Mouse (Mus musculus) liver, adult 2 months (tissue): ENCODE measurements at regions not wholly inside any gene's neighbourhood (a gene's known extent, or its start where the extent isn't known, plus 50 kb on each side); places are given as distances from the start of the nearest gene placed in this dataset.

ENCODE experiments used
- DNase-seq: peaks from one replicate; pipeline ENCODE4 v3.0.0-alpha.2; 2011; ENCODE audit warnings: low read depth, low spot score; ENCODE audit errors: extremely low read depth
- H3K27ac ChIP-seq: fragments of 200-500 bp; replicated peaks from 2 replicates; pipeline ENCODE4 v1.5.1; 2012; ENCODE audit warnings: low read depth, mild to moderate bottlenecking, control low read depth, inconsistent platforms, low read length; ENCODE audit not compliant: insufficient read depth
- H3K27me3 ChIP-seq: fragments of 200-500 bp; 2 replicates; pipeline ENCODE4 v1.6.1; 2012; ENCODE audit warnings: mild to moderate bottlenecking, moderate library complexity, low read length, inconsistent platforms; ENCODE audit not compliant: control insufficient read depth, insufficient read depth
- H3K36me3 ChIP-seq: fragments of 200-500 bp; 2 replicates; pipeline ENCODE4 v1.6.1; 2012; ENCODE audit warnings: low read length, inconsistent platforms; ENCODE audit not compliant: control insufficient read depth, insufficient read depth
- H3K4me1 ChIP-seq: fragments of 200-500 bp; 2 replicates; pipeline ENCODE4 v1.6.1; 2011; ENCODE audit warnings: low read length; ENCODE audit not compliant: control insufficient read depth, insufficient read depth
- H3K4me3 ChIP-seq: fragments of 200-500 bp; 2 replicates; pipeline ENCODE4 v1.5.1; 2011; ENCODE audit warnings: low read depth, mild to moderate bottlenecking, control low read depth, low read length, moderate library complexity; ENCODE audit not compliant: insufficient read depth
- H3K79me2 ChIP-seq: fragments of 200-500 bp; 2 replicates; pipeline ENCODE4 v1.6.1; 2012; ENCODE audit warnings: inconsistent platforms, mild to moderate bottlenecking, low read length, moderate library complexity; ENCODE audit not compliant: control insufficient read depth, insufficient read depth
- H3K9ac ChIP-seq: fragments of 200-500 bp; 2 replicates; pipeline ENCODE4 v1.6.1; 2012; ENCODE audit warnings: low read depth, mild to moderate bottlenecking, control low read depth, inconsistent platforms, low read length
- CTCF ChIP-seq: fragments of 200-500 bp; IDR thresholded peaks from 2 replicates; pipeline ENCODE4 v1.5.1; 2011; ENCODE audit warnings: low read depth, low read length, control low read depth
- POLR2A ChIP-seq: fragments of 200-500 bp; IDR thresholded peaks from 2 replicates; pipeline ENCODE4 v1.6.1; 2011; ENCODE audit warnings: low read length, control low read depth; ENCODE audit not compliant: insufficient read depth; ENCODE audit errors: extremely low read depth
- WGBS: fragments of 180-500 bp; shearing (Covaris S2); methylation state at CpG from one replicate; pipeline ENCODE4 v1.1.7; 2018; 5-methylcytosine and 5-hydroxymethylcytosine counted together

GRCm38 (mm10) chr8:33065566-33065965, 362.9 kb upstream of the 5930422O12Rik start:
- no peaks in the 10 kb centered on the region for H3K36me3 ChIP-seq
- no peak overlapping the region for H3K9ac ChIP-seq
- no peak for TF ChIP-seq CTCF
- TF ChIP-seq POLR2A: no peak
- no peaks in the 10 kb centered on the region for H3K4me1 ChIP-seq
- 86% methylated on average over 3 of the region's 3 CpGs for WGBS
- no peak overlapping the region for H3K4me3 ChIP-seq
- DNase-seq: no peak
- H3K79me2 ChIP-seq: no peaks in the 10 kb centered on the region
- no peaks in the 10 kb centered on the region for H3K27me3 ChIP-seq
- no peak overlapping the region for H3K27ac ChIP-seq

- 79% methylated on average over 6 of the region's 6 CpGs for WGBS
- TF ChIP-seq POLR2A (no peak), CTCF (no peak)
- Histone ChIP-seq H3K36me3 (no peaks in the 10 kb centered on the region), H3K27me3 (no peaks in the 10 kb centered on the region), H3K27ac (no peak overlapping the region), H3K79me2 (no peaks in the 10 kb centered on the region), H3K9ac (no peak overlapping the region), H3K4me1 (no peaks in the 10 kb centered on the region), H3K4me3 (no peak overlapping the region)
- DNase-seq: no peak
Measured at GRCm38 (mm10) chr8:33066168-33066567, 362.3 kb upstream of the 5930422O12Rik start.

DNA sequence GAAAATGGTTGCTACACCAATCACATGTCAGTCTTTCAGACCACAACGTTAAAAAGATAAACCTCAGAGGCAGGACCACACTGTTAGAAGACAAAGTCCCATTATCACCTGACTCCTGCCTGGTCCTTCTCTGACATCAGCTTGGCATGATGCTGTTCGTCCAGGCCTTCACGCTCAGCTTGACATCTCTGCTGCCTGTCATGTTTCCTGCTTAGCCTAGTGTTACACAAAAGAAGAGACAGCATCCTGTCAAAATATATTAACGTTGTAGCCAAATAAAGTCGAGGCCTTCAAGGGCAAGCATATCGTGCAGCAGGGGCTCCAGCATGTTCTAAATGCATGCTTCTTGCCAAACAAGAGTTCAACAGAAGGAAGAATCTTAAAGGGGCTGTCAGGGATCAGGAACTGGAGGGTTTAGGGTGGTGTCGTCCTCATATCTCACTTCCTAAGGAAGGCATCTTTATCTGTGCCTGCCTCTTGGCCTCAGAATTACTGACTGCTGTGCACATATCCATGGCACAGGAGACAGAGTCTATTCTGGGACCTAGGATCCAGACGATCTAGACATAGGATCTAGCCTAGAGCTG, 361.0 kb upstream of the 5930422O12Rik start:
- Histone ChIP-seq H3K9ac (no peak overlapping the region), H3K27ac (no peak overlapping the region), H3K4me3 (no peak overlapping the region), H3K79me2 (no peaks in the 10 kb centered on the region), H3K4me1 (no peaks in the 10 kb centered on the region), H3K36me3 (no peaks in the 10 kb centered on the region), H3K27me3 (no peaks in the 10 kb centered on the region)
- 62% methylated on average over 8 of the region's 8 CpGs for WGBS
- TF ChIP-seq POLR2A (no peak), CTCF (no peak)
- DNase-seq: no peak

GRCm38 (mm10) chr8:33068468-33068867, 360.0 kb upstream of the 5930422O12Rik start:
- Histone ChIP-seq H3K9ac (no peak overlapping the region), H3K4me3 (no peak overlapping the region), H3K27ac (no peak overlapping the region), H3K79me2 (no peaks in the 10 kb centered on the region), H3K36me3 (no peaks in the 10 kb centered on the region), H3K4me1 (no peaks in the 10 kb centered on the region), H3K27me3 (no peaks in the 10 kb centered on the region)
- DNase-seq: no peak
- WGBS: 79% methylated on average over 5 of the region's 5 CpGs
- peak; percentile 18; the same call in 1 of the 2 replicates for TF ChIP-seq CTCF
- no peak for TF ChIP-seq POLR2A

GRCm38 (mm10) chr8:33075186-33075585, 353.3 kb upstream of the 5930422O12Rik start:
- Histone ChIP-seq H3K27me3 (no peaks in the 10 kb centered on the region), H3K9ac (no peak overlapping the region), H3K27ac (no peak overlapping the region), H3K4me3 (no peak overlapping the region), H3K36me3 (no peaks in the 10 kb centered on the region), H3K4me1 (no peaks in the 10 kb centered on the region), H3K79me2 (no peaks in the 10 kb centered on the region)
- no peak for DNase-seq
- TF ChIP-seq POLR2A (no peak), CTCF (no peak)
- 44% methylated on average over 1 of the region's 1 CpGs for WGBS

DNA sequence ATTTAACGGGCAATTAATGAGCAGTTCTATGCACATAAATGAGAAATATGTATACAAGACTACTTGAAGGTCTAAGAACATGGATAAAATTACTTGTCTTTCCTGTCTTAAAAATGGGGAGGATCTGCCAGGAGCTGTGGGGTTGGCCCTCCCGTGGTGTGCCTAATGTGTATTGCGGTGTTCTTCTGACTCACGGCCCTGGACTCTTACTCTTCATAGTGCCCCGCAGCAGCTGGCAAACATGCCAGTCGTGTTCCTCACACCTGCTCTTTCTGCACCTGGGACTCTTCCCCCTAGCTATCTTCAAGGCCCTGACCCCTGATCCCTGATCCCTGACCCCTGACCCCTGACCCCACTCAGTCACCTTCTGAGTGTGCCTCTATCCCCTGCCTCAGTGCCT, 352.3 kb upstream of the 5930422O12Rik start:
- H3K36me3 ChIP-seq: no peaks in the 10 kb centered on the region
- no peaks in the 10 kb centered on the region for H3K79me2 ChIP-seq
- H3K27ac ChIP-seq: no peak overlapping the region
- H3K27me3 ChIP-seq: no peaks in the 10 kb centered on the region
- H3K4me3 ChIP-seq: no peak overlapping the region
- 68% methylated on average over 6 of the region's 6 CpGs for WGBS
- no peak overlapping the region for H3K9ac ChIP-seq
- no peaks in the 10 kb centered on the region for H3K4me1 ChIP-seq
- DNase-seq: no peak
- TF ChIP-seq POLR2A (no peak), CTCF (no peak)
